Mouse (Mus musculus): ENCODE results near the gene Cttnbp2nl.

The Cttnbp2nl gene

GRCm38 (mm10) chr3:105059911-105060310 is 7.0 kb upstream of the Cttnbp2nl start:
- DNase-seq (ENCODE audit: inconsistent age in 2 of 2, low spot score in 1 of 2): peak in 1 of 2 experiments; percentile 73

GRCm38 (mm10) chr3:105058627-105059513 is 5.9 kb upstream of the Cttnbp2nl start:
- peak; percentile 82 to 96 for DNase-seq (ENCODE audit: inconsistent age in 2 of 2, low spot score in 1 of 2)

- peak in 1 of 2 experiments; percentile 34 for DNase-seq (ENCODE audit: inconsistent age in 2 of 2, low spot score in 1 of 2)
These were observed 2.7 kb upstream of the Cttnbp2nl start for GRCm38 (mm10) chr3:105055666-105056065.

GRCm38 (mm10) chr3:105054952-105055351 is 2.0 kb upstream of the Cttnbp2nl start:
- peak; percentile 84 to 93 for DNase-seq (ENCODE audit: inconsistent age in 2 of 2, low spot score in 1 of 2)

GRCm38 (mm10) chr3:105053698-105054001 is 704 bp upstream of the Cttnbp2nl start:
- DNase-seq (ENCODE audit: inconsistent age in 2 of 2, low spot score in 1 of 2): no peak

- no peak for DNase-seq (ENCODE audit: inconsistent age in 2 of 2, low spot score in 1 of 2)
These were observed 592 bp downstream of the Cttnbp2nl start for GRCm38 (mm10) chr3:105052171-105052936.

- no peak for DNase-seq (ENCODE audit: inconsistent age in 2 of 2, low spot score in 1 of 2)
These were observed 1.8 kb downstream of the Cttnbp2nl start for GRCm38 (mm10) chr3:105051103-105051502.

GRCm38 (mm10) chr3:105049848-105050247 is 3.1 kb downstream of the Cttnbp2nl start:
- DNase-seq (ENCODE audit: inconsistent age in 2 of 2, low spot score in 1 of 2): no peak

- DNase-seq (ENCODE audit: inconsistent age in 2 of 2, low spot score in 1 of 2): peak; percentile 45 to 73
These were observed 5.3 kb downstream of the Cttnbp2nl start for GRCm38 (mm10) chr3:105047616-105048015.

- peak in 1 of 2 experiments; percentile 48 for DNase-seq (ENCODE audit: inconsistent age in 2 of 2, low spot score in 1 of 2)
These were observed 6.1 kb downstream of the Cttnbp2nl start for GRCm38 (mm10) chr3:105046870-105047269.

- peak in 1 of 2 experiments; percentile 33 for DNase-seq (ENCODE audit: inconsistent age in 2 of 2, low spot score in 1 of 2)
These were observed 9.2 kb downstream of the Cttnbp2nl start for GRCm38 (mm10) chr3:105043746-105044145.

- DNase-seq (ENCODE audit: inconsistent age in 2 of 2, low spot score in 1 of 2): peak in 1 of 2 experiments; percentile 18
These were observed 11.8 kb downstream of the Cttnbp2nl start for GRCm38 (mm10) chr3:105040983-105041625.

- DNase-seq (ENCODE audit: inconsistent age in 2 of 2, low spot score in 1 of 2): peak in 1 of 2 experiments; percentile 4
These were observed 12.9 kb downstream of the Cttnbp2nl start for GRCm38 (mm10) chr3:105040002-105040401.

- DNase-seq (ENCODE audit: inconsistent age in 2 of 2, low spot score in 1 of 2): no peak
These were observed 15.6 kb downstream of the Cttnbp2nl start for GRCm38 (mm10) chr3:105037240-105037770.

- no peak for DNase-seq (ENCODE audit: inconsistent age in 2 of 2, low spot score in 1 of 2)
These were observed 16.6 kb downstream of the Cttnbp2nl start for GRCm38 (mm10) chr3:105036281-105036847.

- DNase-seq (ENCODE audit: inconsistent age in 2 of 2, low spot score in 1 of 2): peak in 1 of 2 experiments; percentile 45
These were observed 29.5 kb downstream of the Cttnbp2nl start for GRCm38 (mm10) chr3:105023371-105024005.

- peak in 1 of 2 experiments; percentile 59 for DNase-seq (ENCODE audit: inconsistent age in 2 of 2, low spot score in 1 of 2)
These were observed 32.9 kb downstream of the Cttnbp2nl start for GRCm38 (mm10) chr3:105019826-105020692.

- DNase-seq (ENCODE audit: inconsistent age in 2 of 2, low spot score in 1 of 2): no peak
These were observed 34.2 kb downstream of the Cttnbp2nl start for GRCm38 (mm10) chr3:105018783-105019105.

GRCm38 (mm10) chr3:105018085-105018782 is 34.7 kb downstream of the Cttnbp2nl start:
- DNase-seq (ENCODE audit: inconsistent age in 2 of 2, low spot score in 1 of 2): peak in 1 of 2 experiments; percentile 52
